Mouse (Mus musculus) spleen, postnatal 14 days (tissue): ENCODE results near the gene Hes5.
A peak's percentile ranks its signal among the peaks of the same experiment; 100 is the strongest.

Source experiments
- DNase-seq, 2 experiments: peaks; one replicate each; pipeline ENCODE4 v3.0.0; 2021 to 2022; ENCODE audit warnings: low spot score in 2 of 2

Hes5 gene

DNA sequence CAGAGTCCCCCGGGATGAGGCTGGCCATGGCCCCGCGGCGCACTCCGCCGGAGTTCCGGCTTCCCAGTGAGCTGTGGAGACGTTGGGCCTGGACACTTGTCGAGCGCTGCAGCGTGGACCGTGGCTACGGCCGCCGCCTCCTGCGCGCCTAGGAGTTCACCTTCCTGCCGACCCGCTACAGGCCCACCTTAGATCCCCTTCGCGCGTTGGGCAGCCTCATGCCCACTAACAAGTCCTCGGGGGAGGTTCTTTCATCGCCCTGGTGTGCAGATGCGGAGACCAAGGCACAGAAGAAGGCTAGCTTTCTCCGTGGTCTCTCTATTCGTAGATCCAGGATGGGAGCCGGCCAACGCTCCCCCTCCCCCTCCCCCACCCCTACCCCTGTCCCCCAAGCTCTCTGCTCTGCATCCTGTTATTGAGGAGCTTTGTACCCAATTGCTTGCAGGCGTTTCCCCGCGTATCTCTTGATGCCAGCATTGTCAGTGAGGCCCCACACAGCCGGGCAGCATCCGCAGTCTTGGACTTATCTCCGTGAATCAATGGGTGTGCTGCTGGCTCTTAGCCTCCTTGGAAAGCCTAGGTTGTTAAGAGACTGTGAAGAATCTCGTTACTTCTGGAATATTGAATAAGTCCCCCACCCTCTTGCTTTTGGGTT, 4.0 kb downstream of the Hes5 start:
- DNase-seq = peak in 1 of 2 experiments; percentile 29

DNA sequence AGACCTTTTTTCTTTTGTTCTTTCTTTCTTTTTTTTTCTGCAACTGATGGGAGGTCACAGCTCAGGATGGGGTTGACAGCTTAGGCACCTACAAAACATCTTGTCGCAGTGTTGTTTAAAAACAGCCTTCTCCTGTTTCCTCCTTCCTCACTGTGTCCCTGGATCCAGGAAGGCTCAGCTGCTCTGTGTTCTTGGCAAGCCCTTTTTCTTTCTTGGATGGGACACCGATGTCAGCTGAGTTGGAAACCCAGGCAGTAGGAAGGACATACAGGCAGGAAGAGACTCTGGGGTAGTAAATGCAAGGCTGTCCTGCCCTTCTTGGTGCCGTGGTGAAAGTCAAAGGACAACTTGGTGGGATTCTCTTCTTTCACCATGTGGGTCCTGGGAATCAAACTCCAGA, 5.1 kb downstream of the Hes5 start:
- DNase-seq = no peak

DNA sequence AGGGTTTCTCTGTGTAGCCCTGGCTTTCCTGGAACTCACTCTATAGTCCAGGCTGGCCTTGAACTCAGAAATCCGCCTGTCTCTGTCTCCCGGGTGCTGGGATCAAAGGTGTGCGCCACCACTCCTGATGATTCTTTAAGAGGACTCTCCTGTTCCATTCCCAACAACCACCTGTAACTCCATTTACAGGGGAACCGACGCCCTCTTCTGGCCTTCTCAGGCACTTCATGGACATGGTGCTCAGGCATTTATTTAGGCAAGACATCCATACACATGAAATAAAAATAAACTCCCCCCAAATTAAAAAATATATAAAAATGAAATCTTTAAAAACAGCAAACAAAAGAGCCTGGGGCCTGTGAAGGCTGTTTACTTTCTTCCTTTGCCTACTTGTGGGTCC, 6.5 kb downstream of the Hes5 start:
- peak; percentile 37 to 58 for DNase-seq

DNA sequence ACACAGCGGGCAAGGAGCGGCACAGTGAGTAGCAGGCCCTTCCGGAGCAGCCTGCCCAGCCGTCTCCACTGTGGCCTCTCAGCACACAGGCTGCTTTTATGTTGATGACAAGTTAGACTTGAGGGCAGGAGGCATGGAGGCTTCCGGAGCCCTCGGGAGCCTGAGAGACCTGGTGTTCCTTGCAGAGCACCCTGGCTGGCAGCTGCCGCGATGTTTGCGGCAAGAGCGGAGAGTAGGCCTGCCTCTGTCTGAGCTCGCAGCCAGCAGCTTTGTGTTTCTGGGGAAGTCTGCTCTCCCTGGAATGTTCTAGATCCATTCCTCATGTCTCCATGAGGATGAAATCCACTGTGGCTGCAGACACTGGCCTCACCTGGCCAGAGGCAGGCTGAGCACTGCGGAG, 11.8 kb downstream of the Hes5 start:
- no peak for DNase-seq

DNA sequence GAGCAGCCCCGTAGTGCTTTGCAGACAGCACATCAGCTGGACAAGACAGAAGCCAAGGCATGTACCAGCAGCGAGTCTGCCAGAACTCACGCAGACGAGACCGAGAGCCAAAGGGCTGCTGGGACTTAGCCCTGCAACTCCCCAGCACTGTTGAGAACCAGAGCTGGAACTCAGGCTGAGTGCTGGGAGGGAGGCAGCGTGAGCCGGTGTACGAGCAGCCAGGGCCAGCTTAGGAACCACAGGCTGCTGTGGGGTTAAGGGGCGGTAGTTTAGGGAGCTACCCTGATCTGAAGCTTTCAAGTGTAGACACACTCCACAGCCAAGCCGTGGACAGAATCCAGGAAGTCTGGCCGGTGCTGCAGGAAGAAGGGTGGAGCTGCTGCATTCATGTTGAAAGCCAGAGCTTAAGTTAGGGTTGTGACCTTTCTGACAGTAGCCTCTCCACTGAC, 13.5 kb downstream of the Hes5 start:
- no peak for DNase-seq

DNA sequence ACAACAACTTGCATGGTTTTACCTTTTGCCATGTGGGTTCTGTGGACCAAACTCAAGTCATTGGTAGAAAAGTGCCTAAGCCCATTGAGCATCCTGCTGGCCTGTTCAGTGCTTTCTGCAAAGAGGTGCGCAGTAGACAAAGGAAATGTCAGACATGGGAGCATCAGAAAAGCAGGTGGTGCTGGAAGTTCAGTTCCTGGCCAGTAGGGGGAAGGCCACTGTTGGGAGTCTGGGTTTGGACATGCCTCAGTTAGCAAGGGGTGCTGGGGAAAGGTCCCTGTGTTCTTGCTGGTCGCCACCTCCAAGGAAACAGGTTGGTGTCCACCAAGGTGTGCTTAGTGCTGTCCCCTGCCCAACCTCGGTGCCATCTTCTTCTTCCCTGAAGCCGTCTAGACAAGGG, 19.4 kb downstream of the Hes5 start:
- no peak for DNase-seq

DNA sequence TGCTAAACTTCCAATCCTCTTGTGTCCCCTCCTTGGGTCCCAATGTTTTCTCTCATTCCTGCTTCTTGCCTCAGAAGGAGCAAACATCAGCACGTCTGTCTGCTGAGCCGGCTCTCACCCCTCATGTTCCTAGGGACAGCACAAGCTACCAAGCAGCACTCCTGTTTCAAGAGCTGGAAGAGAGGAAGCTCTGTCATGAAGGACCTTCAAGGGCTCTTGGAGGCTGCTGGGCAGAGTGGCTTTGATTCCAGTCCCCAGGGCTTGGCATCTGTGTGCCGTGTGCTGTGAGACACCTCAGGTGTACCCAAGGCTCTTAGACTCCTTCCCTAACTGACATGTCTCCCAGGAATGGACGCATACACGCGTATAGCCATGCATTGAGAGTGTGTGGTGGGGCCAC, 20.4 kb downstream of the Hes5 start:
- no peak for DNase-seq

DNA sequence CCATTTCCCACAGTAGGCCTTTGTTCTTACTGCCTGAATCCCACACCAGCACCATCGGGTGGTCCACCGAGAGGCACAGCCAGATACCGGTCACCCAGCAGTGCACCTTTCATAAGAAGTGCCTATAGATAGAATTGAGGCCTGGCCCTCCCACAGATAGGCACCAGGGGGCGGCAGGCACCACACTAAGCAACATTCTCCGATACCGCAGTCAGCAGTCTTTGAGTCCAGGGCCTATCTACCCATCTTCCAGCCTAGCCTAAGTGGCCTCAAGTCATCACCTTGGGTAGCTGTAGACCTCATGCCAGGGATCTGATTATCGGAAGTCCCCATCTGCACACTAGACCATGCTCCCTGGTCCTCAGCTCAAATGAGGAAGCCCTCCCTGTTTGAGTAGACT, 20.8 kb downstream of the Hes5 start:
- DNase-seq = no peak

DNA sequence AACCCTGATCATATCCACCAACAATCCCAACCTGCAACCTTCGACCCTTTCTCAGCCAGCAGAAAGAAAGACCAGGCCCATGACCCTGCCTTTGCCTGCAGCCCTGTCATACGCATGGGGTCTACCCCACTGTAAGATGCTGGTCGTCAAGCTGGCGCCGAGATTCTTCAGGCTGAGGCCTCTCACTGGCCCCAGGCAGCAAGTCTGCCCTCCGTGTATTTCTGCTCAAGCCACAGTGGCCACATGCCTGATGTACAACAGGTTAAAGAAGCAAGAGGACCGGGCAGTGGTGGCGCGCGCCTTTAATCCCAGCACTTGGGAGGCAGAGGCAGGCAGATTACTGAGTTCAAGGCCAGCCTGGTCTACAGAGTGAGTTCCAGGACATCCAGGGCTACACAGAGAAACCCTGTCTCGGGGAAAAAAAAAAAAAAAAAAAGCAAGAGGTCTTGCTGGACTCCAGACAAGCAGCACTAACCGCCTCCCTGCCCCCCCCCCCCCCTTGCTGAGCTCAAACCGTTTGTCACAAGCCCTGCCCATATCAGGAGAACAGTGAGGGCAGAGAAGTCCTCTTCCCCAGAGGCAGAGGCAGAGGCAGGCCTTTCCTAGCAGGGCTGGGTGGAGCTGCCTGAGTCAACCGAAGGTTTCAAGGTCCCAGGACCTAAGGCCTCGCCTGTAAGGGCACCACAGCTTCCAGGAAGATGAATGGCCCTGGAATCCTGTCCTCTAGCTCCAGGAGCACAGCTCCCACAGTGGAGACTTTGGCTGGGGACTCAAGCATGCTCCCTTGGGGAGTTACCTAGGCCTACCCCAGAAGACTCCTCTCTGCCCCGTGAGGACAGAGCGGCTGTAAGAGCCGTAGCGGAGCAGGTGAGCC, 21.8 kb downstream of the Hes5 start:
- no peak for DNase-seq

DNA sequence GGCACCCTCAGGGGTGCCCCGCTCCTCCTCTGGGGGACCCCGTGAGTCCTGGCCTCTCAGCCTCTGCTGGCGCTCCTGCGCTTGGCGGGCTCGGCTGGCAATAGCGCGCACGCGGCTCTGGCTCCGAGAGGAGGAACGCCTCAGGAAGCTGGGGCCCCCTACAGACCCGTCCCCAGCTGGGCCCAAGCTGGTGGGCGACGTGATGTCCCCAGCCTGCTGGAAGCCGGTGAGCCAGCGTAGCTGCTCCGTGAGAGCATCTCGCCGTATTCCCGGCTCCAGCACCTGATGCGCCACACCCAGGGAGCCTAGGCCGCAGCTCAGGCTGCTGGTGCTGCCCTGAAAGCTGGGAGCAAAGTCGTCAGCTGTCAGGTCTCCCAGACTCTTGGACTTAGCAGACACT, 23.0 kb downstream of the Hes5 start:
- DNase-seq = no peak

DNA sequence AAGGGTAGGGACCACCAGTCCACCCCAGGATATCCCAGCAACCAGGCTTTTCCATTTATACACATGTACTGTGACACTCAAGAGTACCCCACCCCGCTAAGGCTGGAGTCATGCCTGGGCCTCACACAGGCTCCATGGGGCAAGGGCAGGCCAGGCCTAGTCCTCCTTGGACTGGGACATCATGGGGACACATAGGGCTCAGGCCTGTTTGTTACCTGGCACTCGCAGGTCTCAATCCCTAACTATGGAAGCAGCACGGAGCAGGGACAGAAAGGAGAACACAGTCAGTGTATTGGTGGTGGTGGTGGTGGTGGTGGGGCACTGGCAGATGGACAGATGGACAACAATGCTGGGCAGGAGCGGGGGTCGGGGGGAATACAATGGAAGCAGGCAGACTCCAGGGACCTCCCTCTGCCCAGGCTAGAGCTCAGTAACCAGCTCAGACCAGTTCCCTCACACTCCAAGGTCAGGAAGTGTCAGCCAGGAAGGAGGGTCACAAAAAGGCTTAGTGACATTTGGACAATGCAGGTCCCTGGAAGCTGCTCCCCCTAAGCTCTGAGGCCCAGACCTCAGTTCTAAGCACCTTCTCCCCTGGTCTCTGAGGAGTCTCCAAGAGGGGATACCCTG, 24.5 kb downstream of the Hes5 start:
- no peak for DNase-seq

DNA sequence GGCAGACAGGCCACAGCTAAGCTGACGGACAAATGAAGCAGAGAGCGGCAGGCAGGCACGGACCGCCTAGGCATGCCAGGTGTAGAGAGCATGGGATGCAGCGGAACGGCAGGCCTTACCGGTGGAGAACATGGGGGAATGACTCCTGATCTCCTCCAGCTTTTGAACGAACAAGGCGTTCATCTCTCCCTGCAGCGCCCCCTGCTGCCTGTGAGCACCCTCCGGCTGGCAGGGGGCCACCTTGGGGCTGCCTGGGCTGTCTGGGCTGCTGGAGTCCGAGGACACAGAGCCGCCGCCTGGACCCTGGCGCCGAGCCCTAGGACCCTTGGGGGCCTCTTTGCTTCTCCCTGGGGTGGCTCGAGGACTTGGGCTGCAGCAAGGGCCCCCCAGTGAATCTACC, 25.4 kb downstream of the Hes5 start:
- peak; percentile 55 to 71 for DNase-seq

DNA sequence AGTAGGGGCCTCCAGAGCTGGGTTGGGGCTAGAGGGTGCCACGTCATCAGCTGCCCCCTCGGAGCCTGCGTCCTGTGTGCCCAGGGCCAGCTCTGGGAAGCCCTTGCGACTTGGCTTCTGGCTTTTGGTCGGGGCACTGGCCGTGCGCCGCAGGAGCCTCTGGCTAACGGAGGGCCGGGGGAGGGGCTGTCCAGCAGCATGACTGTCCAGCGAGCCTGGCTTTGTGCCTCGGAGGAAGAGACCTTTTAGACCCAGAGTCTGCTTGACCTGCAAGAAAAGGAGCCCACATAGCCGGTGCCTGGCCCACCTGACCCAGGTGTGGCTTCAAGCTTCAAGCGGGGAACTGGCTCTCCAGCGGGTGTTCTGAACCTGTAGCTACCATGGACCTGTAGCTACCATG, 26.0 kb downstream of the Hes5 start:
- no peak for DNase-seq

DNA sequence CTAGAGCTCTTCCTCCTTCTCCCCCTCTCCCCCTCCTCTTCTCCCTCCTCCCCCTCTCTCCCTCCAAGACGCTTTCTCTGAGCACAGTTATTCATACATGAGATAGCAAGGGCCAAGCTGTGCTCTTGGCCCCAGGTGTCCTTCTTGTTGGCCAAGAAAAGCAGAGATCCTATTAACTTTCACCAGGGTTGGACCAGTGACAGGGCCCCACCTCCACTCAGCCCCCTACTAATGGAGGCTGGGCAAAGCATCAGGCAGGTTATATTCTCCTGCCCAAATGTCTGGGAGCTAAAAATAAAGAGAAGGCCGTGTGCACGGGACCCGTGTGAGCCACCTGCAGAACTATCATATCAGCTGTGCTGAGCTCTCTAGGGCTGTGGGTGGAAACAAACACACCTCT, 34.2 kb downstream of the Hes5 start:
- DNase-seq = no peak

DNA sequence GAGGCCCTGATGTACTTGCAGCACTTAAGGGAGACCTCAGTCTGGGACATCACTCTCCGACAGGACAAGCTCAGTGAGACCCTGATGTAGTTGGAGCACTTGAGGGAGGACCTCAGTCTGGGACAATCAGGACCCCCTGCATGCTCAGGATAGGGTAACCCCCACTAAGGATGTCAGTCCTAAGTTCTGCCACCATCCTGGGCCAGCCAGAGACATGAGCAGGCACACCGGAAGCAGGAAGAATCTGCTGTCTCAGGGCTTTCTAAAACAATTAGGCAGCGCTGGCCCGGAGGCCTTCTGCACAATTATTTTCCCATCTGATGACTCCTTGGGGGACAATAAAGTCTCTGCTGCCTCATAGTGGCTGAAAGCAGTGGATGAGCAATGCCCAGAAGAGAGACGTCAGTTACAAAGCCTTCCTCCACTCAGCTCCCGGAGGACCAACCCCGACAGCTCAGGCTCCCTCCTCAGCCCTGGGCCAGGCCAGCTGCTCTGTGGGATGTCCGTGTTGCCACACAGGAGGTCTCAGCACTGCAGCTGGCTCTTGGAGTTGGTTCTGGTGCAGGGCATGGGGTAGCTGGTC, 35.9 kb downstream of the Hes5 start:
- no peak for DNase-seq

DNA sequence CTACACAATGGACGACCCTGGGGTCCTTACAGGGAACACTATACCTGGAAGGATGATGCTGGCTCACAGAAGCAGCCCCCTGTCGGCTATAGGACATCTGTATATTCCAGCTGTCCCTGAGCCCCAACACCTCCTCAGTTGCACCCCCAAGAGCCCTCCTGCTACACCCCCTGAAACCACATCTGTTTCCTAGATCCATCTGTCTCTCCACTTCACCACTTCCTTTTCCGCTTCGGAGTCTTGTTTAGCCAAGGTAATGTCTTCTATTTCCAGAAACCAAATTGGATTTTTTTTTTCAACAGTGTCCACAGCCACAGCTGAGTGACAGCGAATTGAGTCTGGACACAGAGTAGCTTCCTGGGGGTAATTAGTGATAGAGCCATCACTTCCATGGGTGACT, 38.7 kb downstream of the Hes5 start:
- no peak for DNase-seq

DNA sequence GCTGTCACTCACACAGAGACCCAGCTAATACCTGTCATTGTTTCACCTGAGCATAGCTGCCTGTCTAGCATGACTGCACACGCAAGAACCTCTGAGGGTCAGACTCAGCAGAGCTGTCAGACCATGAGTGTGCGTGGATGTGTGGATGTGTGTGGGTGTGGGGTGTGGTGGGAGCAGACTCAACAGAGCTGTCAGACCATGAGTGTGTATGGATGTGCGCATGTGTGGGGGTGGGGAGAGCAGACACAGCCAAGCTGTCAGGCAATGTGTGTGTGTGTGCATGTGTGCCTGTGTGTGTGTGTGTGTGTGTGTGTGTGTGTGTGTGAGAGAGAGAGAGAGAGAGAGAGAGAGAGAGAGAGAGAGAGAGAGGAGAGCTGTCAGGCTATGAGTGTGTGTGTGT, 44.6 kb downstream of the Hes5 start:
- no peak for DNase-seq

DNA sequence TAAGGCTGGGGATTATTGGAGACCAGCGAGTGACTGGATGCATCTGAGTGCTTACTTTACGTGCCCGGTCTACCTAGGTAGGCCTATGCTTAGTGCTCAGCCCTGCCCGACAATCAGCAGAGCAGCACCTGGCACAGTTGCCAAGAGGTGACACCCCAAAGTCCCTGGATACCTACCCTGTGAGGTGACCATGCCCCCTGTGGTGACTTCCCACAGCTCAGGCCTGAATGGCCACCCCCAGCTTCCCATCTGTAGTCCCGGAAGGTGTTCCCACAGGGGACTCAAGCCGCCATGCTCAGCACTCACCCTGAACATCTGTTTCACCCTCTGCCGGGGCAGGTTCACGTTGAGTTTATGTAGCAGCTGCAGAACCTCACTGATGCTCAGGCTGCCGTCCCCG, 45.6 kb downstream of the Hes5 start:
- DNase-seq = no peak

DNA sequence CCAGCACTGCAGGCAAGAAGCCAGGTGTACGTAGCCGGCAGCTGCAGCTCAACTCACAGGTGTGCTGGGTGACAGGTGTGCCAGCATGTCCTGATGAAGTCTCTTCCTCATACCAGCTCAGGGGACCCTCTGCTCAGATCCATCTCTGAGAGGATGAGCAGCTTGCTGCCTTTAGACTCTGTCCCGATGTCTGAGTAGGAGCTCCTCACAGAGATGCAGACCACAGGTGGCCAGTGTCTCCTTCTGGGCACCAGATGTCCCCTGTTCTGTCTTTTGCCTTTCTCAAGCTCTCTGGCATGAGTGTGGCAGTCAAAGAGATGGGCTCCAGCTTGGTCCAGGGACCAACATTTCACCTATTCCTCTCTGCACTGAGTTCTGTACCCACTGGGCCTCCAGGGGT, 46.9 kb downstream of the Hes5 start:
- DNase-seq = no peak

DNA sequence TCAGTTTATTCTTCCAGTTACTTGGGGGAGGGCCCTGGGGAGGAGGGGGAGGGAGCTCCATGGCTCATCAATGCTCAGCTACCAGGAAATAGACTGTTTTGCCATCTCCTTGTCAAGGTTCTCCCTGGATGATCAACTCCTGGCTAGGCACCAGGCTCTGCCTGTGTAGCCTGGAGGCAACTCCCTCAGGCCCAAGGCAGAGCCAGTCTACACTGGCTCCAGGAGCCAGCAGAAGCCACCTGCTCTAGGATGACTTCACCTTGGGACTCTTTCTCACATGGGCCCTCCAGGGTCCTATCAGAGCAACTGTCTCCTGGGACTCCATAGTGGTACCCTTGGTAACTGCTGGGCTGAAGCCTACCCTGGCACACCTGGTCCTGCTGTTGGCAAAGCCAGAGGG, 47.4 kb downstream of the Hes5 start:
- DNase-seq = no peak

DNA sequence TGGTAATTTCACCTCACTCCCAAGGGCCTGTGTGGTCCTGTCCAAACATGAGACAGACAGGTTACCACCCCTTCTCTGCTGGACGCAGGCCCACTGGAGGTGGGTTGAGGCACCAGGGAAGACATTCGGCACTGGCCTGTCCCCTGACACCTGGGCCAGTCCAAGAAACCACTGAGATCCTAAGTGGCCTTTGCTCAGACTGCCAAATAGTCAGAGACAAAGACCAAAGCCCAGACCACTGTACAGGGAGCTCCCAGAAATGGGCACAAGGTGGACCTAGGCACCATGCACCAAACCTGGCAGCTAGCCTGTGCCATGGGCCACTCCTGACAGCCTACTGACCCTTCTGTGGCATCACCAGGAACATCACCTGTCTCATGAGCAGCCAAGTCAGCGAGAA, 48.5 kb downstream of the Hes5 start:
- no peak for DNase-seq

DNA sequence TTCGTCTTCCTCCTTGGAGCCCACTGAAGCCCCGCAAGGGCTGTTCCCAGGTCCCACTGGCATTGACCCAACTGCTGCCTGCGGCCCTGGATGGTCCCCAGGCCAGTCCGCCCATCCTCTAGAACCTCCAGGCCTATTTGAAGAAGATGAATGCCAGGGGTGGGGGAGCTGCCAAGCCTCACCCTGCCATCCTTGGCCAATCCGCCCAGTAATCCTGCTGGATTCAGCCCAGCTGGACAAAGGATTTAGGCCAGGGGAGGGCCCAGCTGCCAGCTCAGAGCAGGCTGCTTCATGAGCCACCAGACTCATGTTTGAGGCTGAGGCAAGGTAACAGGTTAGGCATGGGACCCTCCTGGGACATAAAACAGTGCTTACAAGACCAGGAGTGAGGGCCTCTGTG, 50.1 kb downstream of the Hes5 start:
- DNase-seq = no peak
